ENCODE assay signal across 20 mouse cellular contexts in the genomic region with DNA sequence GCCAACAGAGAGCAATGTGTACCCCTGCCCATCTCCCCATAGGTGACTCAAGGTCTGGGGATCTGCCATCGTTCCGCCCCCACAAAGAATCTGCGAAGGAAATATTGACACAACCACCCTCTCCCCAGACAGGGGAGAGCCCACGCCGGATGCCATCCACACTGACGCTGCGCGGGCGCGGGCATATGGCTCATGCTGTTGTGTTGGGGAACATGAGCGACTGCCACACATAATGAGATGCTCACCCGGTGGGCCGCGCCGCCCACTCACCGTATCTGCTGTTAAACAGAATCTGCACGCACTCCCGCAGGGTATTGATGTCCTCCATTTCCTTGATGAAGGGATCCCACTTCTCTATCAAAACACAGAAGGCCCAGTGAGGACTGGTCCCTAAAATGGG. TPM values are rescaled to one million over a fixed set of nuclear protein-coding genes. Genes with fewer than 3 reads are reported as not detected.
DNase-seq lines count a peak whose midpoint lies in the region; ATAC-seq and TF ChIP-seq lines count a peak whose summit lies in the region.
"Had no signal": no experiment of that assay in that cellular context is flagged by ENCODE, and none has a peak within 500 bp of the region (broad histone marks: within the 10 kb centered on the region; RNA-seq: fewer than 3 reads in every experiment).

No protein-coding gene starts in this region.

- no peak overlapping the region for H3K27ac ChIP-seq in hindbrain, postnatal 0 days
- no peak overlapping the region for H3K27ac ChIP-seq in kidney, adult 2 months (ENCODE audit: insufficient read depth, low read depth, low read length)
- H3K27ac ChIP-seq in hindbrain, embryonic 14.5 days: no peak overlapping the region
- H3K27ac ChIP-seq: embryonic facial prominence, embryonic 12.5 days; gastrocnemius, adult 2 months; liver, embryonic 12.5 days; neural tube, embryonic 12.5 days had no signal

- H3K4me2 ChIP-seq in hindbrain, postnatal 0 days (ENCODE audit: low read depth, low read length): no peak overlapping the region
- no peak overlapping the region for H3K4me2 ChIP-seq in hindbrain, embryonic 14.5 days (replicated peaks)
- H3K4me2 ChIP-seq: embryonic facial prominence, embryonic 12.5 days; liver, embryonic 12.5 days; neural tube, embryonic 12.5 days had no signal

- peak; percentile 76 for DNase-seq in brain, adult 2 months (ENCODE audit: low read depth, low spot score)
- peak; percentile 67 to 70 for DNase-seq in frontal cortex, postnatal 36 days (ENCODE audit: low spot score in 2 of 2)
- DNase-seq in layer of hippocampus, postnatal 25 days (ENCODE audit: extremely low spot score in 1 of 2, low spot score in 1 of 2): peak; percentile 49 to 65
- DNase-seq in left cerebral cortex, postnatal 36 days (ENCODE audit: low spot score in 2 of 2): peak; percentile 65 to 70
- DNase-seq in hindbrain, postnatal 0 days (ENCODE audit: low spot score): no peak
- no peak for DNase-seq in kidney, adult 2 months
- DNase-seq in urinary bladder, adult 2 months (ENCODE audit: low spot score): no peak
- no peak for DNase-seq in hindbrain, embryonic 14.5 days (ENCODE audit: low spot score)
- DNase-seq: adrenal gland, postnatal 36 days; cerebellum, postnatal 36 days; gastrocnemius, adult 2 months; heart, adult 11 months; kidney, adult 18-20 months; kidney, postnatal 4 days; lung, postnatal 14 days had no signal

- no peak overlapping the region for H3K4me3 ChIP-seq in hindbrain, postnatal 0 days (ENCODE audit: low read length)
- H3K4me3 ChIP-seq in kidney, adult 2 months (ENCODE audit: insufficient read depth, low read depth, low read length): no peak overlapping the region
- no peak overlapping the region for H3K4me3 ChIP-seq in hindbrain, embryonic 14.5 days (replicated peaks; ENCODE audit: low read length)
- H3K4me3 ChIP-seq: embryonic facial prominence, embryonic 12.5 days; gastrocnemius, adult 2 months; liver, embryonic 12.5 days; neural tube, embryonic 12.5 days had no signal

- H3K27me3 ChIP-seq in hindbrain, postnatal 0 days (ENCODE audit: insufficient read depth, low read length): no peaks in the 10 kb centered on the region
- no peaks in the 10 kb centered on the region for H3K27me3 ChIP-seq in kidney, adult 2 months (replicated peaks; ENCODE audit: control insufficient read depth, insufficient read depth, low read length)
- H3K27me3 ChIP-seq in hindbrain, embryonic 14.5 days (ENCODE audit: control insufficient read depth, insufficient read depth, low read length): no peaks in the 10 kb centered on the region
- H3K27me3 ChIP-seq: embryonic facial prominence, embryonic 12.5 days; liver, embryonic 12.5 days; neural tube, embryonic 12.5 days; Patski had no signal

- H3K4me1 ChIP-seq in hindbrain, postnatal 0 days (ENCODE audit: insufficient read depth, low read length): no peaks in the 10 kb centered on the region
- no peaks in the 10 kb centered on the region for H3K4me1 ChIP-seq in kidney, adult 2 months (ENCODE audit: control insufficient read depth, insufficient read depth, low read length)
- H3K4me1 ChIP-seq in hindbrain, embryonic 14.5 days (replicated peaks; ENCODE audit: control insufficient read depth, insufficient read depth, low read length): no peaks in the 10 kb centered on the region
- H3K4me1 ChIP-seq: liver, embryonic 12.5 days; neural tube, embryonic 12.5 days had no signal

- peaks cover 85% of the 10 kb centered on the region for H3K36me3 ChIP-seq in hindbrain, postnatal 0 days (ENCODE audit: insufficient read depth, low read length)
- H3K36me3 ChIP-seq in kidney, adult 2 months (ENCODE audit: control insufficient read depth, insufficient read depth, low read length): no peaks in the 10 kb centered on the region
- peaks cover 98% of the 10 kb centered on the region for H3K36me3 ChIP-seq in hindbrain, embryonic 14.5 days (replicated peaks; ENCODE audit: control insufficient read depth, insufficient read depth)

- no peak for ATAC-seq in hindbrain, postnatal 0 days
- ATAC-seq in hindbrain, embryonic 14.5 days (ENCODE audit: low FRiP score): no peak
- ATAC-seq: hindbrain, embryonic 16.5 days; liver, embryonic 12.5 days; Patski had no signal

- TF ChIP-seq CTCF in hindbrain, postnatal 0 days (IDR thresholded peaks at IDR 0.05; ENCODE audit: low read depth): no peak
- TF ChIP-seq CTCF in kidney, adult 2 months (conservative IDR thresholded peaks at IDR 0.05; ENCODE audit: insufficient read depth, insufficient read length, low read depth, low read length): no peak

- TF ChIP-seq POLR2A in kidney, adult 2 months (IDR thresholded peaks at IDR 0.05; ENCODE audit: low read depth, low read length): no peak

- H3K9ac ChIP-seq in hindbrain, postnatal 0 days (replicated peaks; ENCODE audit: low read length): no peak overlapping the region
- H3K9ac ChIP-seq in hindbrain, embryonic 14.5 days: no peak overlapping the region
- H3K9ac ChIP-seq: embryonic facial prominence, embryonic 12.5 days; liver, embryonic 12.5 days; neural tube, embryonic 12.5 days had no signal

- WGBS in hindbrain, postnatal 0 days: 93% methylated on average over 18 of the region's 18 CpGs
- 90% methylated on average over 18 of the region's 18 CpGs for WGBS in kidney, adult 2 months
- 95% methylated on average over 18 of the region's 18 CpGs for WGBS in hindbrain, embryonic 14.5 days

- no peaks in the 10 kb centered on the region for H3K9me3 ChIP-seq in hindbrain, postnatal 0 days (ENCODE audit: low read length)
- no peaks in the 10 kb centered on the region for H3K9me3 ChIP-seq in hindbrain, embryonic 14.5 days (ENCODE audit: control insufficient read depth, low read length)
- H3K9me3 ChIP-seq: embryonic facial prominence, embryonic 12.5 days; liver, embryonic 12.5 days; neural tube, embryonic 12.5 days had no signal

- intact Hi-C loops in left cerebral cortex, postnatal 36 days (cut with DNase I): loop anchor here (5.0 kb wide), 1 partner anchor 55 kb away; a partner anchor contains a TSS

RNA-seq across cellular contexts. Expression of a gene that starts 54.7 kb away (rescaled TPM):
- 10 to 100 TPM; 23.1 to 29.9 TPM for total RNA-seq in layer of hippocampus, postnatal 25 days (2021)
- 10 to 100 TPM; 38.5 to 57.8 TPM for total RNA-seq in left cerebral cortex, postnatal 36 days (2021)
- 46.4 and 54.4 TPM in 2 replicates for total RNA-seq in hindbrain, postnatal 0 days (2014; rRNA removed)
- 52.7 and 57.7 TPM in 2 replicates for polyA plus RNA-seq in hindbrain, postnatal 0 days (2015; fragmentation: Nextera tagmentation; extraction: Ambion mirVana)
- polyA plus RNA-seq in kidney, adult 2 months (2012; rRNA removed): 22.4 and 24.0 TPM in 2 replicates
- polyA plus RNA-seq in urinary bladder, adult 2 months (2012; rRNA removed): 27.1 and 31.5 TPM in 2 replicates
- 57.1 and 57.3 TPM in 2 replicates for polyA plus RNA-seq in hindbrain, embryonic 14.5 days (2014; fragmentation: Nextera tagmentation; extraction: Ambion mirVana)

Comparison
In these comparisons a context has a peak if more than half of its experiments do, and no peak if none do; other contexts are left out.
1. DNase-seq: peak in brain, adult 2 months (single experiment), frontal cortex, postnatal 36 days (2 of 2), layer of hippocampus, postnatal 25 days (2 of 2) and left cerebral cortex, postnatal 36 days (2 of 2); none in hindbrain, postnatal 0 days (single experiment), kidney, adult 2 months (single experiment), urinary bladder, adult 2 months (single experiment) and hindbrain, embryonic 14.5 days (single experiment).